Mouse (Mus musculus) intestine, embryonic 15.5 days (tissue): ENCODE measurements around the gene Atp12a. TPM values are rescaled to one million over a fixed set of nuclear protein-coding genes. Genes with fewer than 3 reads are reported as not detected.

Experiments used
- ATAC-seq: fragments of 200-750 bp; cut with Nextera tagmentation; 2 replicates; pipeline ENCODE4 v1.8.0; 2017; ENCODE audit warnings: moderate TSS enrichment, moderate library complexity
- H3K27ac ChIP-seq: fragments of 300-500 bp; sonication (generic); 2 replicates; pipeline ENCODE4 v1.5.1; 2015; ENCODE audit warnings: mild to moderate bottlenecking, inconsistent platforms
- H3K27me3 ChIP-seq: fragments of 300-500 bp; sonication (generic); replicated peaks from 2 replicates; pipeline ENCODE4 v1.6.1; 2015; ENCODE audit warnings: inconsistent platforms
- H3K36me3 ChIP-seq: fragments of 300-500 bp; sonication (generic); 2 replicates; pipeline ENCODE4 v1.6.1; 2015; ENCODE audit warnings: inconsistent platforms
- H3K4me1 ChIP-seq: fragments of 300-500 bp; sonication (generic); replicated peaks from 2 replicates; pipeline ENCODE4 v1.6.1; 2015; ENCODE audit warnings: inconsistent platforms
- H3K4me2 ChIP-seq: fragments of 300-500 bp; sonication (generic); replicated peaks from 2 replicates; pipeline ENCODE4 v1.6.1; 2015; ENCODE audit warnings: mild to moderate bottlenecking, inconsistent platforms
- H3K4me3 ChIP-seq: fragments of 300-500 bp; sonication (generic); replicated peaks from 2 replicates; pipeline ENCODE4 v1.5.1; 2015; ENCODE audit warnings: inconsistent platforms
- H3K9ac ChIP-seq: fragments of 300-500 bp; sonication (generic); 2 replicates; pipeline ENCODE4 v1.6.1; 2015; ENCODE audit warnings: inconsistent platforms
- H3K9me3 ChIP-seq: fragments of 300-500 bp; sonication (generic); 2 replicates; pipeline ENCODE4 v1.6.1; 2016; ENCODE audit warnings: inconsistent platforms
- WGBS: fragments of 180-500 bp; shearing (Covaris S2); methylation state at CpG from one replicate; pipeline ENCODE4 v1.1.7; 2015; 5-methylcytosine and 5-hydroxymethylcytosine counted together
- polyA plus RNA-seq: library from polyadenylated mRNA; unstranded; fragments of >200 nt; fragmentation: Nextera tagmentation; extraction: Ambion mirVana; gene quantifications from 2 replicates; pipeline ENCODE4 v1.2.1, GENCODE M21; 2015

Atp12a gene
- polyA plus RNA-seq, 1 experiment from 2014 or later, result 0.26 TPM

- no peak overlapping the region for H3K4me2 ChIP-seq
- no peak for ATAC-seq
- no peaks in the 10 kb centered on the region for H3K36me3 ChIP-seq
- WGBS, result 77% methylated on average over 3 of the region's 3 CpGs
- H3K27me3 ChIP-seq, result no peaks in the 10 kb centered on the region
- H3K9me3 ChIP-seq, result no peaks in the 10 kb centered on the region
- no peak overlapping the region for H3K4me3 ChIP-seq
- no peak overlapping the region for H3K27ac ChIP-seq
- no peaks in the 10 kb centered on the region for H3K4me1 ChIP-seq
- H3K9ac ChIP-seq, result no peak overlapping the region
Measured at GRCm38 (mm10) chr14:56390247-56390646, 25.4 kb downstream of the Atp12a start.

GRCm38 (mm10) chr14:56393704-56394312 lies 28.9 kb downstream of the Atp12a start:
- Histone ChIP-seq H3K4me1 (no peaks in the 10 kb centered on the region), H3K4me2 (no peak overlapping the region), H3K9ac (no peak overlapping the region), H3K27ac (no peak overlapping the region), H3K27me3 (no peaks in the 10 kb centered on the region), H3K9me3 (no peaks in the 10 kb centered on the region), H3K4me3 (no peak overlapping the region), H3K36me3 (no peaks in the 10 kb centered on the region)
- WGBS, result 20% methylated on average over 2 of the region's 2 CpGs
- no peak for ATAC-seq

- no peaks in the 10 kb centered on the region for H3K36me3 ChIP-seq
- no peak for ATAC-seq
Measured at GRCm38 (mm10) chr14:56398001-56398400, 33.1 kb downstream of the Atp12a start.

GRCm38 (mm10) chr14:56402311-56403071 lies 37.6 kb downstream of the Atp12a start, which contains the start of gene Rnf17:
Rnf17 (plus strand) TSS chr14:56402581.
- ATAC-seq, result no peak
- Histone ChIP-seq H3K4me3 (no peak within 1 kb of the TSS), H3K9ac (no peak within 1 kb of the TSS), H3K9me3 (no peaks in the 10 kb centered on the region), H3K27ac (no peak within 1 kb of the TSS), H3K27me3 (no peaks in the 10 kb centered on the region), H3K36me3 (no peaks in the 10 kb centered on the region), H3K4me1 (no peaks in the 10 kb centered on the region), H3K4me2 (peak within 1 kb of the TSS; percentile 35)
- 69% methylated on average over 34 of the region's 34 CpGs for WGBS

More at GRCm38 (mm10) chr14:56398001-56398400, 33.1 kb downstream of the Atp12a start:
- Histone ChIP-seq H3K27me3 (no peaks in the 10 kb centered on the region), H3K4me2 (no peak overlapping the region), H3K4me1 (no peaks in the 10 kb centered on the region), H3K9ac (no peak overlapping the region), H3K27ac (no peak overlapping the region), H3K9me3 (no peaks in the 10 kb centered on the region), H3K4me3 (no peak overlapping the region)

- H3K9me3 ChIP-seq, result no peaks in the 10 kb centered on the region
- no peaks in the 10 kb centered on the region for H3K4me1 ChIP-seq
- no peak overlapping the region for H3K27ac ChIP-seq
- no peak for ATAC-seq
- no peak overlapping the region for H3K4me3 ChIP-seq
- H3K9ac ChIP-seq, result no peak overlapping the region
- H3K4me2 ChIP-seq, result no peak overlapping the region
- no peaks in the 10 kb centered on the region for H3K27me3 ChIP-seq
- no peaks in the 10 kb centered on the region for H3K36me3 ChIP-seq
- 94% methylated on average over 2 of the region's 2 CpGs for WGBS
Measured at GRCm38 (mm10) chr14:56403072-56403375, 38.2 kb downstream of the Atp12a start.

Other genes starting within 250 kb of the Atp12a start
- not detected in 2 replicates for gene Gzme, start 244.4 kb upstream of the Atp12a start, polyA plus RNA-seq
- not detected in 2 replicates for gene Gzmd, start 232.5 kb upstream of the Atp12a start, polyA plus RNA-seq
- not detected in 2 replicates for gene Gzmg, start 205.5 kb upstream of the Atp12a start, polyA plus RNA-seq
- gene Gzmn, start 190.5 kb upstream of the Atp12a start, polyA plus RNA-seq, result not detected in 2 replicates
- gene Gzmf, start 153.7 kb upstream of the Atp12a start, polyA plus RNA-seq, result not detected in 2 replicates
- gene Gzmc, start 130.4 kb upstream of the Atp12a start, polyA plus RNA-seq, result not detected in 2 replicates
- 1.2 and 1.4 TPM in 2 replicates for gene Gzmb, start 102.8 kb upstream of the Atp12a start, polyA plus RNA-seq
- gene Rnf17, start 37.5 kb downstream of the Atp12a start, polyA plus RNA-seq, result 1.7 and 1.9 TPM in 2 replicates
- gene Cenpj, start 210.4 kb downstream of the Atp12a start, polyA plus RNA-seq, result 6.3 and 7.1 TPM in 2 replicates
- gene Parp4, start 210.6 kb downstream of the Atp12a start, polyA plus RNA-seq, result 4.6 and 5.1 TPM in 2 replicates